Comparison of ENCODE assay signal across 23 mouse cellular contexts in genomic region chr5:143517005-143517404, GRCm38 (mm10). TPM values are rescaled to one million over a fixed set of nuclear protein-coding genes. Genes with fewer than 3 reads are reported as not detected.
DNase-seq lines count a peak whose midpoint lies in the region; ATAC-seq and TF ChIP-seq lines count a peak whose summit lies in the region.
"Had no signal": no experiment of that assay in that cellular context is flagged by ENCODE, and none has a peak within 500 bp of the region (broad histone marks: within the 10 kb centered on the region; RNA-seq: fewer than 3 reads in every experiment).

No protein-coding gene starts in this region.

- no peak for ATAC-seq in heart, embryonic 13.5 days (ENCODE audit: extremely low read depth, insufficient number of reproducible peaks, low FRiP score, low TSS enrichment)
- ATAC-seq in liver, embryonic 13.5 days (ENCODE audit: low read depth), result no peak
- ATAC-seq in liver, embryonic 11.5 days (replicated peaks; ENCODE audit: low FRiP score), result no peak
- no peak for ATAC-seq in stomach, embryonic 14.5 days (ENCODE audit: insufficient number of reproducible peaks, insufficient read depth, low FRiP score, low read depth)
- ATAC-seq: forebrain, embryonic 13.5 days; hindbrain, postnatal 0 days; intestine, embryonic 16.5 days had no signal

- intact Hi-C loops in heart, adult 2 months (cut with DNase I), result no loop called here

- no peak overlapping the region for H3K4me2 ChIP-seq in heart, embryonic 13.5 days
- no peak overlapping the region for H3K4me2 ChIP-seq in liver, embryonic 13.5 days
- H3K4me2 ChIP-seq in liver, embryonic 11.5 days, result no peak overlapping the region
- no peak overlapping the region for H3K4me2 ChIP-seq in stomach, embryonic 14.5 days (replicated peaks; ENCODE audit: low read depth, low read length)
- H3K4me2 ChIP-seq: forebrain, embryonic 13.5 days; liver, embryonic 15.5 days; lung, embryonic 14.5 days; midbrain, embryonic 12.5 days had no signal

- peaks cover 13% of the 10 kb centered on the region for H3K79me2 ChIP-seq in heart, adult 2 months (replicated peaks; ENCODE audit: control insufficient read depth, insufficient read depth, low read length)

- no peak overlapping the region for H3K9ac ChIP-seq in heart, embryonic 13.5 days
- H3K9ac ChIP-seq in heart, adult 2 months (ENCODE audit: low read depth, low read length), result no peak overlapping the region
- H3K9ac ChIP-seq in liver, embryonic 13.5 days, result no peak overlapping the region
- no peak overlapping the region for H3K9ac ChIP-seq in liver, embryonic 11.5 days (ENCODE audit: low read depth, low read length)
- H3K9ac ChIP-seq in stomach, embryonic 14.5 days (replicated peaks; ENCODE audit: low read depth, low read length), result no peak overlapping the region
- H3K9ac ChIP-seq: forebrain, embryonic 13.5 days; liver, embryonic 15.5 days; lung, embryonic 14.5 days; midbrain, embryonic 12.5 days had no signal

- no peak for TF ChIP-seq POLR2A in heart, adult 2 months (IDR thresholded peaks at IDR 0.05; ENCODE audit: insufficient read depth, low read depth, low read length)

- TF ChIP-seq CTCF in heart, adult 2 months (IDR thresholded peaks at IDR 0.05), result no peak

- 82% methylated on average over 11 of the region's 11 CpGs for WGBS in heart, embryonic 13.5 days
- 66% methylated on average over 11 of the region's 11 CpGs for WGBS in heart, adult 2 months
- 78% methylated on average over 11 of the region's 11 CpGs for WGBS in liver, embryonic 13.5 days (ENCODE audit: insufficient replicate concordance)
- WGBS in liver, embryonic 11.5 days, result 84% methylated on average over 11 of the region's 11 CpGs
- WGBS in stomach, embryonic 14.5 days, result 76% methylated on average over 11 of the region's 11 CpGs

- no peak for DNase-seq in heart, adult 2 months
- no peak for DNase-seq in liver, embryonic 13.5 days
- no peak for DNase-seq in liver, embryonic 11.5 days (ENCODE audit: low spot score)
- no peak for DNase-seq in cerebellum, postnatal 25 days
- no peak for DNase-seq in cerebellum, postnatal 4 days (ENCODE audit: low spot score in 2 of 2)
- DNase-seq: adrenal gland, postnatal 14 days; cerebellum, adult 11 months; cerebellum, adult 9-10 months; gastrocnemius, postnatal 25 days; heart, postnatal 10 days; kidney, adult 8-10 months; lung, embryonic 14.5 days; lung, postnatal 14 days; thymus, adult 2 months; thymus, postnatal 36 days had no signal

- TF ChIP-seq EP300 in heart, adult 2 months (IDR thresholded peaks at IDR 0.05; ENCODE audit: insufficient read depth, low read depth, low read length), result no peak

- H3K4me1 ChIP-seq in heart, embryonic 13.5 days, result peaks cover 87% of the 10 kb centered on the region
- H3K4me1 ChIP-seq in heart, adult 2 months (ENCODE audit: control insufficient read depth, insufficient read depth, low read length), result peaks cover 42% of the 10 kb centered on the region
- H3K4me1 ChIP-seq in liver, embryonic 13.5 days (replicated peaks), result peaks cover 81% of the 10 kb centered on the region
- H3K4me1 ChIP-seq in liver, embryonic 11.5 days (replicated peaks; ENCODE audit: control insufficient read depth, insufficient read depth, low read length), result peaks cover 53% of the 10 kb centered on the region
- H3K4me1 ChIP-seq in stomach, embryonic 14.5 days (ENCODE audit: control insufficient read depth, insufficient read depth, low read length), result peaks cover 33% of the 10 kb centered on the region
- H3K4me1 ChIP-seq: midbrain, embryonic 12.5 days had no signal

- H3K27ac ChIP-seq in heart, embryonic 13.5 days (replicated peaks), result 0 out of 2 replicates have a peak overlapping the region, but pooled peaks have one; percentile 5
- no peak overlapping the region; the same call in 1 of the 2 replicates for H3K27ac ChIP-seq in heart, adult 2 months
- H3K27ac ChIP-seq in liver, embryonic 13.5 days, result 0 out of 2 replicates have a peak overlapping the region, but pooled peaks have one; percentile 27
- H3K27ac ChIP-seq in liver, embryonic 11.5 days (ENCODE audit: low read depth, low read length), result no peak overlapping the region
- H3K27ac ChIP-seq in stomach, embryonic 14.5 days (ENCODE audit: low read length), result 0 out of 2 replicates have a peak overlapping the region, but pooled peaks have one; percentile 53
- H3K27ac ChIP-seq: forebrain, embryonic 13.5 days; hindbrain, postnatal 0 days; kidney, postnatal 0 days; midbrain, embryonic 12.5 days had no signal

- H3K27me3 ChIP-seq in heart, embryonic 13.5 days (replicated peaks), result no peaks in the 10 kb centered on the region
- no peaks in the 10 kb centered on the region for H3K27me3 ChIP-seq in heart, adult 2 months (ENCODE audit: control insufficient read depth, insufficient read depth, low read length)
- no peaks in the 10 kb centered on the region for H3K27me3 ChIP-seq in liver, embryonic 13.5 days
- H3K27me3 ChIP-seq in liver, embryonic 11.5 days (replicated peaks; ENCODE audit: control insufficient read depth, insufficient read depth, low read length), result no peaks in the 10 kb centered on the region
- no peaks in the 10 kb centered on the region for H3K27me3 ChIP-seq in stomach, embryonic 14.5 days (ENCODE audit: control insufficient read depth, insufficient read depth, low read length)
- H3K27me3 ChIP-seq: forebrain, embryonic 13.5 days; liver, embryonic 15.5 days; midbrain, embryonic 12.5 days had no signal

- no peaks in the 10 kb centered on the region for H3K9me3 ChIP-seq in heart, embryonic 13.5 days
- H3K9me3 ChIP-seq in liver, embryonic 13.5 days (replicated peaks), result no peaks in the 10 kb centered on the region
- no peaks in the 10 kb centered on the region for H3K9me3 ChIP-seq in liver, embryonic 11.5 days (ENCODE audit: control insufficient read depth, low read length)
- H3K9me3 ChIP-seq in stomach, embryonic 14.5 days (ENCODE audit: control insufficient read depth, low read depth, low read length), result no peaks in the 10 kb centered on the region
- H3K9me3 ChIP-seq: forebrain, embryonic 13.5 days; liver, embryonic 15.5 days; midbrain, embryonic 12.5 days had no signal

- H3K36me3 ChIP-seq in heart, embryonic 13.5 days, result peaks cover 55% of the 10 kb centered on the region
- peaks cover 49% of the 10 kb centered on the region for H3K36me3 ChIP-seq in heart, adult 2 months (ENCODE audit: control insufficient read depth, insufficient read depth, low read length)
- peaks cover 70% of the 10 kb centered on the region for H3K36me3 ChIP-seq in liver, embryonic 13.5 days
- H3K36me3 ChIP-seq in liver, embryonic 11.5 days (ENCODE audit: control insufficient read depth, insufficient read depth, low read length), result peaks cover 27% of the 10 kb centered on the region
- peaks cover 42% of the 10 kb centered on the region for H3K36me3 ChIP-seq in stomach, embryonic 14.5 days (ENCODE audit: control insufficient read depth, insufficient read depth, low read length)

- no peak overlapping the region for H3K4me3 ChIP-seq in heart, embryonic 13.5 days
- H3K4me3 ChIP-seq in heart, adult 2 months, result no peak overlapping the region
- no peak overlapping the region for H3K4me3 ChIP-seq in liver, embryonic 13.5 days (replicated peaks)
- no peak overlapping the region for H3K4me3 ChIP-seq in liver, embryonic 11.5 days (ENCODE audit: low read depth, low read length)
- H3K4me3 ChIP-seq in stomach, embryonic 14.5 days (ENCODE audit: low read depth, low read length), result no peak overlapping the region
- H3K4me3 ChIP-seq: forebrain, embryonic 13.5 days; liver, embryonic 15.5 days; midbrain, embryonic 12.5 days had no signal

RNA-seq across cellular contexts. Expression of gene Rac1, which starts 10.8 kb away (rescaled TPM):
- polyA plus RNA-seq in heart, embryonic 13.5 days (2015; fragmentation: Nextera tagmentation; extraction: Ambion mirVana), result 352 and 355 TPM in 2 replicates
- 100 to 1,000 TPM; 219 to 231 TPM for total RNA-seq in heart, adult 2 months (2021)
- 204 and 351 TPM in 2 replicates for polyA plus RNA-seq in heart, adult 2 months (2012; rRNA removed)
- polyA plus RNA-seq in liver, embryonic 13.5 days (2015; fragmentation: Nextera tagmentation; extraction: Ambion mirVana), result 178 and 188 TPM in 2 replicates
- polyA plus RNA-seq in liver, embryonic 11.5 days (2014; fragmentation: Nextera tagmentation; extraction: Ambion mirVana), result 352 and 370 TPM in 2 replicates
- polyA plus RNA-seq in stomach, embryonic 14.5 days (2014; fragmentation: Nextera tagmentation; extraction: Ambion mirVana), result 468 and 518 TPM in 2 replicates

RNA-seq across cellular contexts. Expression of gene Daglb, which starts 52.6 kb away (rescaled TPM):
- polyA plus RNA-seq in heart, embryonic 13.5 days (2015; fragmentation: Nextera tagmentation; extraction: Ambion mirVana), result 9.0 and 9.1 TPM in 2 replicates
- total RNA-seq in heart, adult 2 months (2021), result 1 to 10 TPM; 7.6 to 8.2 TPM
- polyA plus RNA-seq in heart, adult 2 months (2012; rRNA removed), result 9.7 and 12.2 TPM in 2 replicates
- 8.8 and 9.2 TPM in 2 replicates for polyA plus RNA-seq in liver, embryonic 13.5 days (2015; fragmentation: Nextera tagmentation; extraction: Ambion mirVana)
- polyA plus RNA-seq in liver, embryonic 11.5 days (2014; fragmentation: Nextera tagmentation; extraction: Ambion mirVana), result 13.7 and 14.9 TPM in 2 replicates
- polyA plus RNA-seq in stomach, embryonic 14.5 days (2014; fragmentation: Nextera tagmentation; extraction: Ambion mirVana), result 9.0 TPM in 2 replicates

Comparison
In these comparisons a context has a peak if more than half of its experiments do, and no peak if none do; other contexts are left out.
1. H3K27ac ChIP-seq: peak in heart, embryonic 13.5 days (single experiment), liver, embryonic 13.5 days (single experiment) and stomach, embryonic 14.5 days (single experiment); none in heart, adult 2 months (single experiment) and liver, embryonic 11.5 days (single experiment).